Mouse (Mus musculus): ENCODE results near the gene Elf2.
A peak's percentile ranks its signal among the peaks of the same experiment; 100 is the strongest.
"Not testable (repeated sequence)": the region's sequence is repeated elsewhere in the genome, so short reads cannot be mapped to it uniquely, and the experiment has no call there.

Elf2 gene

DNA sequence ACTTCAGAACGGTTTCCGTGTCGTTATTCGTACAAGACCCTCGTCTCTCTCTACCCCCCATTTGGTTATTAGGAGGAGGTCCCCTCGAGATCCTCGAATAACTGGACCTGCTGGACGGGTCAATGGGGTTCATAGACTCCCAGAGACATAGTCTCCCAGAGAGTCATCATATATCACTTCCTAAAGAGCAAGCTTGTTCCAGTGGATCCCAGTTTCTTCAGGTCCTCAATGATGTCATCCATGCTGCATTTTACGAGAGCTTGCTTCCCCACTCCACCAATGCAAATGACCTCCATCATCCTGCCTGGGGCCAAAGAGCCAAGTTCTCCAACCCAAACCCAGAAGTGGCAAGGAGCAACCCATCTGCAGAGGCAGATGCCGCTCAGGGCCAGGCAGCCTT, 124.1 kb downstream of the Elf2 start:
- DNase-seq (ENCODE audit: low read depth, low spot score), result not testable (repeated sequence)

DNA sequence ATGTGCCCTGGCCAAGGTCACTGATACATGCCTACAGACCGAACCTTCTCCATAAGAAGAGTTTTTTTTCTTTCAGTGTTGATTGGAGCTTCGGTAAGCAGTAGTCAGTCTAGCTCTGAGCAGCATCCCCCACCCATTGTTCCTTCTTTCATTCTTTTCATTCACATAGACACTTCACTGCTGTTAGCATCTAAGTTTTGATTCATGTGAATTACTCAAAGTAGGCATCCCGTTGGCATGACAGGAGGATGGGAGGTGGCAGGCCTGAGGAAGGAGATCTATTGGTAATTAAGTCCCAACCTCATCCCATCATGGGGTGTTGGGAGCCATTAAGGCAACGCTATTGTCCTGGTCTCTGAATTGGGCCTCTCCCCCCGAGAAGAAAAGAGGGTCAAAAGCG, 124.8 kb downstream of the Elf2 start:
- no peak for DNase-seq (ENCODE audit: low read depth, low spot score)

DNA sequence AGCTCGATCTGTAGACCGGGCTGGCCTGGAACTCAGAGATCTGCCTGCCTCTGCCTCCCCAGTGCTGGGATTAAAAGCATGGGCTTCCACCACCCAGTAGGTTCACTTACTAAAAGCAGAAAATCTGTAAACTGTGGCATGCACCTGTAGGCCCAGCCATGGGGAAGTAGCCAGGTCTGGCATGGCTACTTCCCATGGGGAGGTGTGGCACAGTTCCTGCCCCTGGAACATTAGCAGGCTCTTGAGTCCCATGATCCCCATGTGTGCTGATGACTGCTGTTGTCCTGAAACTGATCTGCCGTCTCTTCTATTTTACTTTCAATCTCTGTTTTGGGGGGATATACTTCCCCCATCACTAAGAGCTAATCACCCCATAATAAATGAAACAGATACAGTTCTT, 127.4 kb downstream of the Elf2 start:
- no peak for DNase-seq (ENCODE audit: low read depth, low spot score)

DNA sequence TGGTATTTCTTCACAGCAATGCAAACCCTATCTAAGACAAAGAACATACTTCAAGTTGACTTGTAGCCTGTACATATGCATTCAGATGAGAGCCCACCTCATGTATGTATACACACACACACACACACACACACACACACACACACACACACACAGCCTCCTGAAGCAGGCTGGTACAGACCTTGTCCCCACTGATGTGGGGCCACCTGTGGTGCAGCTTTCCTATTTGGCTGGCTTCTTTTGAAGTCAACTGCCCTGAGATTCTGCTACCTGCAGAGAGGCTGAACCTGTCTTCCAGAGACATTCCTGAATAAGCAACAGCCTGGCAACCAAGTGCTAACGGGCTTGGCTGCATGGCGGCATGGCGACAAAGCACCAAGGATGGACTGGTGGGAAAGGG, 130.0 kb downstream of the Elf2 start:
- no peak for DNase-seq (ENCODE audit: low read depth, low spot score)

DNA sequence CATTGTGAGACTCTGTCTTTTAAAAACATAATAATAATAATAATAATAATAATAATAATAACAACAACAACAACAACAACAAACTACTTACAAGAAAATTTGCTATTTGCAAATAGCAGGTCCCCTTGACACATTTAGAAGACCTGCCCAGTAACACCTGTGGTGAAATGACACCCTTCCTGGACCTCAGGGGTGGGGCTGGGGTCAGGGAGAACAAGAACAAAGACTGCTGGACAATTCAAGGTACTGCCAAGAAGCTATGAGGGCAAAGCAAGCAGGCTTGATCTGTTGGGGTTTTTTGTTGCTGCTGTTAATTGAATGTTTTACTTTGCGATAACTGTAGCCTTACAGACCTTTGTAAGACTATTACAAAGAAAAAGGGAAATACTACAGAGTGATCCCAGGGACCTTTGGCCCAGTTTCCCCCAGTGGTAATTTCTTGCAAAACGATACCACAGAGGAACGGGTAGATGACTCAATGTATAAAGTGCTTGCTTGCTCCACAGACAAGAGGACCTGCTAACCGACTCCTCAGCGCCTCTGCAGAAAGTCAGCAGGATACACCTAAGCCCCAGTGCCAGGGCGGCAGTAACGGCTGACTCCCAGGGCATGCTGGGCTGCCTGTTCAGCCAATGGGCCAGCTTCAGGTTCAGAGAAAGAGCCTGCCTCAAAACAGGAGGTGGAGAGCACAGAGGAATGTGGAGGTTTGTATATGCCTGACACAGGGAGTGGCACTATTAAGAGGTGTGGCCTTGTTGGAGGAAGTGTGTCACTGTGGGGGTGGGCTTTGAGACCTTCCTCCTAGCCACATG, 130.8 kb downstream of the Elf2 start:
- no peak for DNase-seq (ENCODE audit: low read depth, low spot score)

DNA sequence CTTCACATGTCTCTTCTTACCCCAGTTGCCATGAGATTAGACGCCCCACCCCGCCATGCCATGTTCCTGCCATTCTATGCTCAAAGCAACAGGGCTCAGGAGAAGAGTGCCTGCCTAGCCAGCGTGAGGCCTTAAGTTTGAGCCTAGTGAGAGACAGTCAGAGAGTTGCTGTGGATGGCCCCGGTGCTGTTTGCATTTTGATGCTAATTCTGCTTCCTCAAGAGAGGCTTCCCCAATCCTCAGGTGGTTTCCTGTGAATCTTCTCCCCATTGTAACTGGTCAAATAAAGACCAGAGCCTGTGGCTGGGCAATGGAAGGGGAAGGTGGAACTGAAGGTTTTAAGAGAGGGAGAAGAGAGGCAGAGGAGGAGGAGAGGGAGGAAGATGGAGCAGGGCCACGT, 131.8 kb downstream of the Elf2 start:
- DNase-seq (ENCODE audit: low read depth, low spot score), result no peak

DNA sequence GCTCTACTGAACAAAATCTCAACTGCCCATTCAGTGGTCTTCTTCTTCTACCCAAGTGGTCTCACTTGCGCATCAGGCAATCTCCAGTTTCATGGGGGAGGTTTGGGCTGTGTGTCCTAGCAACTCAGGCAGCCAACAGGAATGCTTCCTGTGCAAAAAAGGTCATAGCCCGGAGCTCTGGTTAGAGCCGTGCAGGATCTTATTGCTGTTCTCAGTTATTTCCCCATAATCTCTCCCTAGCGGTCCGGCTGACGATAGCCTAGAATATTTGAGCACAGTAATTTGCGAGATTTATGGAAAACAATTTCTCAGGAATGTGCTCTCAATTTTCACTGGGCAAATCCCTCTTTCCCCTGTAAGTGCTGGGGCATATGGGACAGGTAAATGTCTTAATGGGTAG, 133.9 kb downstream of the Elf2 start:
- no peak for DNase-seq (ENCODE audit: low read depth, low spot score)

DNA sequence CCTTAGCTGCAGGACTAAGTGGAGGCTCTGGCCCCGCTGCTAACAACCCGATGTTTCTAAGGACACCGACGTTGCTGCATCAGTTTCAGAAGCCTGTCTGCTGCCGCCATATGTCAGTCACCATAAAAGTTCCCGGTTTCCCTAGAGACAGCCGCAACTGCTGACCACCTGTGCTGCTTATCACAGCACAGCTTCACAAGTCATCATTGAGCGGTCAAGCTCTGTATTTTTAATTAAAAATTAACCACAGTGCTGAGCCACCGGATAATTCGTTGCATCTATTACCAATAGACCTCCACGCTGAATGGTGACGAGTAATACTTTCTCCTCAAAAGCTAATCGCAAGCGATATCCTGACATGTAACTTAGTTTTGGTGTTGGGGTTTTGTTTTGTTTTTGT, 135.6 kb downstream of the Elf2 start:
- DNase-seq (ENCODE audit: low read depth, low spot score), result no peak

DNA sequence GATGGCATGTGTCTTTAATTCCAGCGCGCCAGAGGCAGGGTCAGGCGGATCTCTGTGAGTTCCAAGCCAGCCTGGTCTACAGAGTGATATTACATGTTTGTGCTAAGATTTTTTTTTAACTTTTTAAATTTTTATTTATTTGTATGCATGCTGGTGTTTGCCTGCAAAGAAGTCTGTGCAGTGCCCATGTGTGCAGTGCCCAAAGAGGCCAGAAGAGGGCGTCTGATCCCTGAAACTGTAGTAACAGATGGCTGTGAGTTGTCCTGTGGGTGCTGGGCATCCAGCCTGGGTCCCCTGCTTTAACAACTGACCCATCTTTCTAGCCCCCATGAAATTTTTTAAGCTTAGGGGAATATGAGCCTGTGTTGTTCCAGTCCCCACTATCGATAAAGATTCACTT, 136.0 kb downstream of the Elf2 start:
- peak; percentile 35 for DNase-seq (ENCODE audit: low read depth, low spot score)

DNA sequence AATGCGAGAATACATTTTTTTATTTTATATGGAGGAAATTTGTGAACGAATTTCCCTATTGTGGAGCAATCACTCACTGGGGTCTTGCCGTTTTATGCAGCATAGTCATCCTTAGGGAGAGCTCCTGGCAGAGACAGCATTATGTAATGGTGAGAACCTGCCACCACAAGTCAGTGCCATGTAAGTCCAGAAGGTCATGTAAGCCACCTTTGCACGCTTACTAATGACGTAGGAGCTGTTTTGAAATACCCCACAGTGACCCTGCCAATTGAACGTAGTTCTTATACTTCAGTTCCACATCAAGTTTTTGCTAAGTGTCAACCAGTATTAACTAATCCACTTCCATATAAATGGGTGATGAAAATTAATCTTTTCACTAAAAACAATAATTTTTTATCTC, 136.6 kb downstream of the Elf2 start:
- no peak for DNase-seq (ENCODE audit: low read depth, low spot score)

All from A20 (cell line).